Mouse (Mus musculus) induced T-regulatory cell, adult 2 months (primary cell): ENCODE results near the gene Mettl5.

Experiments
- DNase-seq: peaks from one replicate; pipeline ENCODE4 v3.0.0-alpha.2; 2012; ENCODE audit warnings: low read depth

Mettl5 gene

GRCm38 (mm10) chr2:69856392-69856791, 29.0 kb downstream of the Mettl5 start:
- DNase-seq = peak; percentile 47

GRCm38 (mm10) chr2:69851427-69852058, 33.9 kb downstream of the Mettl5 start:
- DNase-seq = no peak

- no peak for DNase-seq
Observed at GRCm38 (mm10) chr2:69849215-69849614, 36.2 kb downstream of the Mettl5 start.

GRCm38 (mm10) chr2:69840261-69840660, 45.2 kb downstream of the Mettl5 start:
- no peak for DNase-seq

GRCm38 (mm10) chr2:69838707-69839106, 46.7 kb downstream of the Mettl5 start:
- no peak for DNase-seq

GRCm38 (mm10) chr2:69837996-69838395, 47.4 kb downstream of the Mettl5 start:
- DNase-seq = no peak

GRCm38 (mm10) chr2:69837244-69837967, 48.0 kb downstream of the Mettl5 start:
- no peak for DNase-seq

- no peak for DNase-seq
Observed at GRCm38 (mm10) chr2:69830116-69830515, 55.3 kb downstream of the Mettl5 start.

- DNase-seq = no peak
Observed at GRCm38 (mm10) chr2:69829680-69830079, 55.7 kb downstream of the Mettl5 start.

GRCm38 (mm10) chr2:69828031-69828430, 57.4 kb downstream of the Mettl5 start:
- no peak for DNase-seq

GRCm38 (mm10) chr2:69826380-69826779, 59.0 kb downstream of the Mettl5 start:
- no peak for DNase-seq

- DNase-seq = no peak
Observed at GRCm38 (mm10) chr2:69825898-69826297, 59.5 kb downstream of the Mettl5 start.

- DNase-seq = peak; percentile 20
Observed at GRCm38 (mm10) chr2:69823129-69823677, 62.2 kb downstream of the Mettl5 start.

- peak; percentile 25 for DNase-seq
Observed at GRCm38 (mm10) chr2:69822361-69823128, 62.9 kb downstream of the Mettl5 start.

GRCm38 (mm10) chr2:69821711-69822110, 63.7 kb downstream of the Mettl5 start, which contains the start of gene Klhl23:
Gene Klhl23, plus strand, starts transcription at chr2:69821944.
- DNase-seq = no peak
